Mouse (Mus musculus): ENCODE measurements at regions not wholly inside any gene's neighbourhood (a gene's known extent, or its start where the extent isn't known, plus 50 kb on each side); places are given as distances from the start of the nearest gene placed in this dataset.

- no peak for DNase-seq (ENCODE audit: low read depth, low spot score)
Measured at GRCm38 (mm10) chr6:16572828-16573227, 325.4 kb downstream of the Tfec start.

GRCm38 (mm10) chr6:16551945-16552673, 346.1 kb downstream of the Tfec start:
- DNase-seq (ENCODE audit: low read depth, low spot score), result no peak

- DNase-seq (ENCODE audit: low read depth, low spot score), result no peak
Measured at GRCm38 (mm10) chr6:16551131-16551530, 347.1 kb downstream of the Tfec start.

GRCm38 (mm10) chr6:16550445-16550844, 347.8 kb downstream of the Tfec start:
- DNase-seq (ENCODE audit: low read depth, low spot score), result peak; percentile 11

GRCm38 (mm10) chr6:16514054-16514453, 384.2 kb downstream of the Tfec start:
- peak; percentile 45 for DNase-seq (ENCODE audit: low read depth, low spot score)

GRCm38 (mm10) chr6:16513541-16513940, 384.7 kb downstream of the Tfec start:
- DNase-seq (ENCODE audit: low read depth, low spot score), result peak; percentile 29

GRCm38 (mm10) chr6:16503836-16504235, 394.4 kb downstream of the Tfec start:
- no peak for DNase-seq (ENCODE audit: low read depth, low spot score)

GRCm38 (mm10) chr6:16487015-16487630, 411.1 kb downstream of the Tfec start:
- DNase-seq (ENCODE audit: low read depth, low spot score), result no peak

GRCm38 (mm10) chr6:16483295-16483694, 414.9 kb downstream of the Tfec start:
- DNase-seq (ENCODE audit: low read depth, low spot score), result no peak

- DNase-seq (ENCODE audit: low read depth, low spot score), result no peak
Measured at GRCm38 (mm10) chr6:16468693-16469375, 429.4 kb downstream of the Tfec start.

- DNase-seq (ENCODE audit: low read depth, low spot score), result no peak
Measured at GRCm38 (mm10) chr6:16458279-16458678, 440.0 kb downstream of the Tfec start.
